In genomic region chr5:35980542-35980941, GRCm38 (mm10) we compare ENCODE assay signal across 9 mouse cellular contexts.
"Had no signal": no experiment of that assay in that cellular context is flagged by ENCODE, and none has a peak within 500 bp of the region (broad histone marks: within the 10 kb centered on the region; RNA-seq: fewer than 3 reads in every experiment).

No protein-coding gene starts in this region.

- H3K4me1 ChIP-seq: neural tube, embryonic 12.5 days had no signal

- H3K4me3 ChIP-seq: layer of hippocampus, adult 2 months; neural tube, embryonic 12.5 days had no signal

- H3K9me3 ChIP-seq: neural tube, embryonic 12.5 days had no signal

- H3K27me3 ChIP-seq: neural tube, embryonic 12.5 days had no signal

- H3K27ac ChIP-seq: layer of hippocampus, adult 2 months; liver, embryonic 14.5 days; neural tube, embryonic 12.5 days; stomach, postnatal 0 days had no signal

- H3K9ac ChIP-seq: liver, embryonic 14.5 days; neural tube, embryonic 12.5 days had no signal

- DNase-seq: kidney, postnatal 10 days; kidney, postnatal 4 days; lung, adult 18-20 months; lung, postnatal 36 days; midbrain, embryonic 14.5 days had no signal

- H3K4me2 ChIP-seq: neural tube, embryonic 12.5 days had no signal
